8 mouse cellular contexts compared by ENCODE assay signal in genomic region chr14:75527464-75528190, GRCm38 (mm10).
DNase-seq lines count a peak whose midpoint lies in the region; ATAC-seq lines count a peak whose summit lies in the region.

No protein-coding gene starts in this region.

- H3K9ac ChIP-seq in intestine, embryonic 14.5 days (ENCODE audit: low read length), result no peak overlapping the region
- no peak overlapping the region for H3K9ac ChIP-seq in intestine, embryonic 16.5 days (ENCODE audit: low read depth, low read length)
- no peak overlapping the region for H3K9ac ChIP-seq in forebrain, embryonic 13.5 days
- H3K9ac ChIP-seq in hindbrain, embryonic 13.5 days, result no peak overlapping the region

- no peaks in the 10 kb centered on the region for H3K27me3 ChIP-seq in intestine, embryonic 14.5 days (replicated peaks; ENCODE audit: control insufficient read depth, insufficient read depth, low read length)
- H3K27me3 ChIP-seq in intestine, embryonic 16.5 days (replicated peaks; ENCODE audit: control insufficient read depth, insufficient read depth, low read length), result no peaks in the 10 kb centered on the region
- H3K27me3 ChIP-seq in forebrain, embryonic 13.5 days, result no peaks in the 10 kb centered on the region
- 0 out of 2 replicates have a peak, but pooled peaks cover 5% of the 10 kb centered on the region for H3K27me3 ChIP-seq in hindbrain, embryonic 13.5 days

- H3K27ac ChIP-seq in intestine, embryonic 14.5 days (ENCODE audit: low read depth), result no peak overlapping the region
- no peak overlapping the region for H3K27ac ChIP-seq in intestine, embryonic 16.5 days (ENCODE audit: low read length)
- H3K27ac ChIP-seq in forebrain, embryonic 13.5 days, result peak overlapping the region; percentile 92
- peak overlapping the region; percentile 70 for H3K27ac ChIP-seq in hindbrain, embryonic 13.5 days

- peak; percentile 54 for DNase-seq in intestine, embryonic 14.5 days (ENCODE audit: low spot score)
- peak; percentile 15 for DNase-seq in adrenal gland, adult 8-10 months
- peak; percentile 28 to 89 for DNase-seq in left cerebral cortex, adult 9 months (ENCODE audit: low spot score in 2 of 2)
- DNase-seq in ovary, postnatal 36 days (ENCODE audit: low spot score), result peak; percentile 69

- H3K4me3 ChIP-seq in intestine, embryonic 14.5 days (ENCODE audit: low read depth, low read length), result no peak overlapping the region
- no peak overlapping the region for H3K4me3 ChIP-seq in intestine, embryonic 16.5 days (ENCODE audit: low read length)
- no peak overlapping the region for H3K4me3 ChIP-seq in forebrain, embryonic 13.5 days
- H3K4me3 ChIP-seq in hindbrain, embryonic 13.5 days, result no peak overlapping the region

- H3K4me2 ChIP-seq in intestine, embryonic 14.5 days (ENCODE audit: low read length), result no peak overlapping the region
- no peak overlapping the region for H3K4me2 ChIP-seq in intestine, embryonic 16.5 days (ENCODE audit: low read depth, low read length)
- H3K4me2 ChIP-seq in forebrain, embryonic 13.5 days, result peak overlapping the region; percentile 29
- no peak overlapping the region for H3K4me2 ChIP-seq in hindbrain, embryonic 13.5 days

- WGBS in intestine, embryonic 14.5 days, result 59% methylated on average over 10 of the region's 10 CpGs
- WGBS in intestine, embryonic 16.5 days, result 57% methylated on average over 10 of the region's 10 CpGs
- WGBS in forebrain, embryonic 13.5 days, result 39% methylated on average over 10 of the region's 10 CpGs
- WGBS in hindbrain, embryonic 13.5 days, result 48% methylated on average over 10 of the region's 10 CpGs

- H3K36me3 ChIP-seq in intestine, embryonic 14.5 days (ENCODE audit: control insufficient read depth, insufficient read depth, low read length), result no peaks in the 10 kb centered on the region
- no peaks in the 10 kb centered on the region for H3K36me3 ChIP-seq in intestine, embryonic 16.5 days (ENCODE audit: control insufficient read depth, insufficient read depth, low read length)
- peaks cover 26% of the 10 kb centered on the region for H3K36me3 ChIP-seq in forebrain, embryonic 13.5 days (ENCODE audit: poor library complexity, severe bottlenecking)
- H3K36me3 ChIP-seq in hindbrain, embryonic 13.5 days, result no peaks in the 10 kb centered on the region

- no peak for ATAC-seq in intestine, embryonic 14.5 days (replicated peaks; ENCODE audit: low FRiP score, low TSS enrichment, low read depth)
- no peak for ATAC-seq in intestine, embryonic 16.5 days
- peak; percentile 94 for ATAC-seq in forebrain, embryonic 13.5 days
- ATAC-seq in hindbrain, embryonic 13.5 days (ENCODE audit: low FRiP score), result peak; percentile 89
- no peak for ATAC-seq in erythroblast, adult 5-6 weeks (replicated peaks; ENCODE audit: low FRiP score, poor library complexity, severe bottlenecking)

- no peaks in the 10 kb centered on the region for H3K9me3 ChIP-seq in intestine, embryonic 14.5 days (ENCODE audit: control insufficient read depth, low read length)
- H3K9me3 ChIP-seq in intestine, embryonic 16.5 days (ENCODE audit: control insufficient read depth, low read length), result no peaks in the 10 kb centered on the region
- no peaks in the 10 kb centered on the region for H3K9me3 ChIP-seq in forebrain, embryonic 13.5 days (replicated peaks)
- H3K9me3 ChIP-seq in hindbrain, embryonic 13.5 days, result no peaks in the 10 kb centered on the region

- peaks cover 3% of the 10 kb centered on the region; the same call in 1 of the 2 replicates for H3K4me1 ChIP-seq in intestine, embryonic 14.5 days (replicated peaks; ENCODE audit: control insufficient read depth, insufficient read depth, low read length)
- no peaks in the 10 kb centered on the region; the same call in 1 of the 2 replicates for H3K4me1 ChIP-seq in intestine, embryonic 16.5 days (ENCODE audit: control insufficient read depth, insufficient read depth, low read length)
- H3K4me1 ChIP-seq in forebrain, embryonic 13.5 days, result peaks cover 61% of the 10 kb centered on the region
- peaks cover 43% of the 10 kb centered on the region for H3K4me1 ChIP-seq in hindbrain, embryonic 13.5 days (replicated peaks)

Comparison
In these comparisons a context has a peak if more than half of its experiments do, and no peak if none do; other contexts are left out.
1. ATAC-seq: peak in forebrain, embryonic 13.5 days (single experiment) and hindbrain, embryonic 13.5 days (single experiment); none in intestine, embryonic 14.5 days (single experiment), intestine, embryonic 16.5 days (single experiment) and erythroblast, adult 5-6 weeks (single experiment).
2. DNase-seq: peak in every context shown above with its lines; median percentile 69 in ovary, postnatal 36 days; 58 in left cerebral cortex, adult 9 months; 54 in intestine, embryonic 14.5 days; 15 in adrenal gland, adult 8-10 months.
3. H3K27ac ChIP-seq: peak in forebrain, embryonic 13.5 days (single experiment) and hindbrain, embryonic 13.5 days (single experiment); none in intestine, embryonic 14.5 days (single experiment) and intestine, embryonic 16.5 days (single experiment).